Mouse (Mus musculus) cortical plate, adult 2 months (tissue): ENCODE results near the gene Cap2. TPM values are rescaled to one million over a fixed set of nuclear protein-coding genes. Genes with fewer than 3 reads are reported as not detected.

Source experiments
- H3K27ac ChIP-seq: fragments of 200-500 bp; 2 replicates; pipeline ENCODE4 v1.5.1; 2012; ENCODE audit warnings: low read length, control low read depth, inconsistent platforms; ENCODE audit not compliant: insufficient read depth
- H3K4me1 ChIP-seq: fragments of 200-500 bp; 2 replicates; pipeline ENCODE4 v1.6.1; 2011; ENCODE audit warnings: low read length; ENCODE audit not compliant: control insufficient read depth, insufficient read depth
- H3K4me3 ChIP-seq: fragments of 200-500 bp; 2 replicates; pipeline ENCODE4 v1.5.1; 2011; ENCODE audit warnings: mild to moderate bottlenecking, low read length, control low read depth; ENCODE audit not compliant: insufficient read depth
- CTCF ChIP-seq: fragments of 200-500 bp; IDR thresholded peaks from 2 replicates; pipeline ENCODE4 v1.5.1; 2011; ENCODE audit warnings: mild to moderate bottlenecking, control low read depth, low read length; ENCODE audit not compliant: insufficient read depth; ENCODE audit errors: extremely low read depth
- POLR2A ChIP-seq: fragments of 200-500 bp; IDR thresholded peaks from 2 replicates; pipeline ENCODE4 v1.6.1; 2011; ENCODE audit warnings: mild to moderate bottlenecking, low read length, control low read depth; ENCODE audit not compliant: insufficient read depth; ENCODE audit errors: extremely low read depth
- polyA plus RNA-seq: library from polyadenylated mRNA; depleted of rRNA; stranded (reverse); fragments of >200 nt; gene quantifications from 2 replicates; pipeline ENCODE4 v1.2.3, GENCODE M21; 2012; rRNA removed

Gene Cap2
- polyA plus RNA-seq: 213 and 221 TPM in 2 replicates

- peak within 1 kb of the TSS; percentile 93 for H3K27ac ChIP-seq
- no peaks in the 10 kb centered on the region for H3K4me1 ChIP-seq
- peak within 1 kb of the TSS; percentile 86 for H3K4me3 ChIP-seq
- TF ChIP-seq CTCF (no peak), POLR2A (0 out of 2 replicates have a peak, but pooled peaks have one; percentile 28)
These were observed at the start of gene Cap2 for GRCm38 (mm10) chr13:46501800-46502389. Gene Cap2, plus strand, starts transcription at chr13:46501848.

GRCm38 (mm10) chr13:46459546-46459945, 42.1 kb upstream of the Cap2 start:
- H3K4me1 ChIP-seq: peaks cover 2% of the 10 kb centered on the region; the same call in 1 of the 2 replicates
- TF ChIP-seq CTCF: no peak
- TF ChIP-seq POLR2A: no peak
- H3K4me3 ChIP-seq: no peak overlapping the region
- H3K27ac ChIP-seq: no peak overlapping the region

GRCm38 (mm10) chr13:46462280-46462679, 39.4 kb upstream of the Cap2 start:
- TF ChIP-seq CTCF: no peak
- no peak for TF ChIP-seq POLR2A
- no peak overlapping the region for H3K27ac ChIP-seq

GRCm38 (mm10) chr13:46463764-46464163, 37.9 kb upstream of the Cap2 start:
- no peak overlapping the region for H3K4me3 ChIP-seq
- peaks cover 2% of the 10 kb centered on the region; the same call in 1 of the 2 replicates for H3K4me1 ChIP-seq
- H3K27ac ChIP-seq: no peak overlapping the region
- TF ChIP-seq CTCF (no peak), POLR2A (no peak)

More at GRCm38 (mm10) chr13:46462280-46462679, 39.4 kb upstream of the Cap2 start:
- Histone ChIP-seq H3K4me1 (peaks cover 2% of the 10 kb centered on the region; the same call in 1 of the 2 replicates), H3K4me3 (no peak overlapping the region)

GRCm38 (mm10) chr13:46468251-46468650, 33.4 kb upstream of the Cap2 start:
- TF ChIP-seq CTCF: no peak
- no peak for TF ChIP-seq POLR2A
- H3K4me3 ChIP-seq: no peak overlapping the region
- H3K4me1 ChIP-seq: peaks cover 2% of the 10 kb centered on the region; the same call in 1 of the 2 replicates
- no peak overlapping the region for H3K27ac ChIP-seq

GRCm38 (mm10) chr13:46469536-46469935, 32.1 kb upstream of the Cap2 start:
- TF ChIP-seq POLR2A (no peak), CTCF (no peak)
- H3K27ac ChIP-seq: no peak overlapping the region
- H3K4me3 ChIP-seq: no peak overlapping the region
- peaks cover 2% of the 10 kb centered on the region; the same call in 1 of the 2 replicates for H3K4me1 ChIP-seq

GRCm38 (mm10) chr13:46481271-46481670, 20.4 kb upstream of the Cap2 start:
- H3K27ac ChIP-seq: no peak overlapping the region
- no peaks in the 10 kb centered on the region for H3K4me1 ChIP-seq
- no peak overlapping the region for H3K4me3 ChIP-seq
- no peak for TF ChIP-seq CTCF
- TF ChIP-seq POLR2A: no peak

- TF ChIP-seq POLR2A (no peak), CTCF (no peak)
- Histone ChIP-seq H3K27ac (no peak overlapping the region), H3K4me3 (no peak overlapping the region), H3K4me1 (peaks cover 3% of the 10 kb centered on the region)
These were observed 16.0 kb upstream of the Cap2 start for GRCm38 (mm10) chr13:46485605-46486004.

- no peak overlapping the region for H3K4me3 ChIP-seq
- no peak for TF ChIP-seq CTCF
- no peak for TF ChIP-seq POLR2A
- peaks cover 5% of the 10 kb centered on the region for H3K4me1 ChIP-seq
- H3K27ac ChIP-seq: peak overlapping the region; percentile 48; the same call in 1 of the 2 replicates
These were observed 13.5 kb upstream of the Cap2 start for GRCm38 (mm10) chr13:46488166-46488565.

- no peak overlapping the region for H3K27ac ChIP-seq
- peaks cover 5% of the 10 kb centered on the region for H3K4me1 ChIP-seq
- H3K4me3 ChIP-seq: no peak overlapping the region
- no peak for TF ChIP-seq POLR2A
- TF ChIP-seq CTCF: no peak
These were observed 11.0 kb upstream of the Cap2 start for GRCm38 (mm10) chr13:46490644-46491043.

- peak overlapping the region; percentile 86 for H3K4me3 ChIP-seq
- TF ChIP-seq CTCF: 0 out of 2 replicates have a peak, but pooled peaks have one; percentile 4
- TF ChIP-seq POLR2A: peak; percentile 49; the same call in 1 of the 2 replicates
- H3K27ac ChIP-seq: peak overlapping the region; percentile 93
- no peaks in the 10 kb centered on the region for H3K4me1 ChIP-seq
These were observed 793 bp downstream of the Cap2 start for GRCm38 (mm10) chr13:46502390-46502891.
